Mouse (Mus musculus) B cell, adult 2 months (primary cell): ENCODE measurements around the gene Bub1b.

Experiments
- DNase-seq, 2 experiments: peaks; one replicate each; pipeline ENCODE4 v3.0.0; 2022

Gene Bub1b

DNA sequence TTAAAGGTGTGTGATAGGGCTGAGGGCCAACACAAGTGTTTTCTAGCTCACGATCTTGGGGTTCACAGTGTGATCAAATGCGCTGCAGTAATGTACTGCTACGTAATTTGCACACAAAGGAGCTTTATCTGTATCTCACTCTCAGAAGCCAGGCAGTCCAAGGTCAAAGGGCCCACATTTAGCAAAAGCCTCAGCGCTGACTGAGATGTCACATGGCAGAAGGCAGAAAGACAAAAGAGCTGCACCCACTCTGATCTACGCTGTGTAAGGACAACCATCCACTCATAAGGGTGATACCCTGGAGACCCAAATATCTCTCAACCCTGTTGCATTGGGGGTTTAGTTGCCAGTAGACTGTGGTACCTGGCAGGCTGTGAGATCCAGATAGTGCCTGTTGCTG lies 69.2 kb downstream of the Bub1b start:
- DNase-seq: no peak

DNA sequence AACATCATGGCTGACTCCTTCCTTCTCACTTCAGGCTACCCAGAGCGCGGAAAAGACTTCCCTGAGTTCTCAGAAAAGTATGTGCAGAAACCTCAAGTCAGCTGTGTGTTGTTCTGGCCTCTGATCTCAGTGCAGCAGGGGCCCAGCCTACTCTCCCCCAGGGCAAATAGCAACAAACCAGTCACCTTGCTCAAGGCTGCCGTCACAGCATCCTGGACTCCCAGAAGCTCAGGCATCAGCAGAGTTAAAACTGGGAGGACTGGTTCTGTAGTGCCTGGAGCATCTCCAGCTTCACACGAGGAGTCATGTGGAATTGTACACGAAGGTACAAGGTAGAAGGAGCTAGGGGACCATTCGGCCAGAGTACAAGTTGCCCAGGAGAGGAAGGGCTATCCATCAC lies 71.2 kb downstream of the Bub1b start:
- DNase-seq: no peak

DNA sequence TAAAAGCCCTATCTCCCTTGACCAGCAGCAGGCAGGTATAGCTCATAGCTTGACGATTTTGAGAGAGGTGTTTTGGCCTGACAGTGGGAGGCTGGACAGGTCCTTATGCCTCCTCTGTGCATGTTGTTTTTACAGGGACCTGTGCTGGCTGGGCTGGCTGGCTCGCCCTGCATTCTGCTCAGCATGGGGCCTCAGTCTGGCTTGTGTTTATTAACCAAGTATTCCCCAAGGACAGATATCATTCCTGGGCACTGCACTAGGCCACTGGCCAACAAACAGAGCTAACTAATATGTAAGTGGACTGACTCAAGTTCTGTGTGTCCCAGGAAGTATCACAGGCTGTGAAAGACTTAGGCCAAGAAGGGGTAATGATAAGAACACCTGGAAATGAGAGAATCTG lies 71.8 kb downstream of the Bub1b start:
- DNase-seq: no peak

DNA sequence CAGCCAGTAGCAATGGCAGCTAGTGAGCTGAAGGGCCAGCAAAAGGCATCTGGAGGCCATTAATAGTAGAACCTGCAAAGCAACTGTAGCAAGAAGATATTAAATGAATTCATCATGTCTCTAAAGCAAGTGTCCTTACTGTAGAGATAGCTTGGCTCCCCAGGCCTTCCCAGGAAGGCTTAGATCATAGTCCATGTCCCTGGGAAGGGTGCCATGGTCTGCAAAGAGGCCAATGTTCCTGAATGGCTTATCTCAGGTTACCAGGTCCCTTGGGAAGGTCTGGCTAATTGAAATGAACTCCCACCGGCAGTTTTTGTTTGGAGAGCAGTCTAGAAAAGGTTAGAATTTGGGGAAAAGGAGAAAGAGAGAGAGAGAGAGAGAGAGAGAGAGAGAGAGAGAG lies 73.7 kb downstream of the Bub1b start:
- no peak for DNase-seq

DNA sequence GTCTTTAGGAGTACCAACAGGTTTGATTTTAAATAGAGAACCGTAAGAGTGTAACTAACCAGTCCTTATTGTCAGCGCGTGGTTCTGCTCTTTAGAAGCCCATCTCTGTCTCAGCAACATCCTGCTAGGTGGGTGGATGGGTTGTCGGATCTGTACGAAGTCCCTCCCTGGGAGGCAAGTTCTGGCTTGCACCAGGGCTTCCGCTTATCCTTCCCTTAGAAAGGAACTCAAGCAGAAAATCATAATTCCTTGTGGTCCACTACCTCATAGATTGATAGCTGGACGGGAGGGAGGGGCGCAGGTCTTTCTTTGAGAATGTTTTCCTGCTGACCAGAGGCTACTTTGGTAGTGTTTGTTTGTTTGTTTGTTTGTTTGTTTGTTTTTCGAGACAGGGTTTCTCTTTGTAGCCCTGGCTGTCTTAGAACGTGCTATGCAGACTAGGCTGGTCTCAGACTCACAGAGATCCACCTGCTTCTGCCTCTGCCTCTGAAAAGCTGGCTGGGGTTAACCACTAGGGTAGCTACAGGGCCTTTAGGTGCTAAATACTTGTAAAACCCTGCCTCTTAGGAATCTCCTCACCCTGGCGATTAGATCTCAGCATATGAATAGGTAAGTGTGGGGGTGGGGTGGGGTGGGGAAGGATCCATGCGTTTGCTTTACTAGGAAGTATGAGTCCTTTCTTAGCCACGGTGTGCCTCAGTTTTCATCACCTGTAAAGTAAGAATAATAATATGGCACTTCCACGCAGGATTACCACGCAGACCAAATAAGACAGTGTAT lies 75.9 kb downstream of the Bub1b start:
- DNase-seq: no peak

DNA sequence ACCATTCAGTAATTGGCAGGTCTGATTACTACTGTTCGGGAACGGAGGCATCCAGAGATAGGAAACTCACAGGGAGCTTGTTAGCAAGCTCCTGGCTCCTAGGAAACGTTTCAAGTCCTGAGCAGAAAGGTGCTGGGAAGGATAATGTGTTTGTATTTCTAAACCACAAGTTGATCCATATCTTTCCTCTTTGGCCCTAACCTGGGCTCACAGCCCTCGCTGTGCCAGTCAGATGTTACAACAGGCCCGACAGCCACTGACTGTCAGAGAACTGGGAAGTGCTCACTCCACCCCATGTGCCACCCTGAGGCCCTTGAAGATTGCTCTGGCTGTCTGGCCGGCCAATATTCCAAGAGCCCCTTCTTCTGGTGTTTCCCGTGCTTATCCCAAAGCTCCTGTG lies 76.5 kb downstream of the Bub1b start:
- DNase-seq: no peak

DNA sequence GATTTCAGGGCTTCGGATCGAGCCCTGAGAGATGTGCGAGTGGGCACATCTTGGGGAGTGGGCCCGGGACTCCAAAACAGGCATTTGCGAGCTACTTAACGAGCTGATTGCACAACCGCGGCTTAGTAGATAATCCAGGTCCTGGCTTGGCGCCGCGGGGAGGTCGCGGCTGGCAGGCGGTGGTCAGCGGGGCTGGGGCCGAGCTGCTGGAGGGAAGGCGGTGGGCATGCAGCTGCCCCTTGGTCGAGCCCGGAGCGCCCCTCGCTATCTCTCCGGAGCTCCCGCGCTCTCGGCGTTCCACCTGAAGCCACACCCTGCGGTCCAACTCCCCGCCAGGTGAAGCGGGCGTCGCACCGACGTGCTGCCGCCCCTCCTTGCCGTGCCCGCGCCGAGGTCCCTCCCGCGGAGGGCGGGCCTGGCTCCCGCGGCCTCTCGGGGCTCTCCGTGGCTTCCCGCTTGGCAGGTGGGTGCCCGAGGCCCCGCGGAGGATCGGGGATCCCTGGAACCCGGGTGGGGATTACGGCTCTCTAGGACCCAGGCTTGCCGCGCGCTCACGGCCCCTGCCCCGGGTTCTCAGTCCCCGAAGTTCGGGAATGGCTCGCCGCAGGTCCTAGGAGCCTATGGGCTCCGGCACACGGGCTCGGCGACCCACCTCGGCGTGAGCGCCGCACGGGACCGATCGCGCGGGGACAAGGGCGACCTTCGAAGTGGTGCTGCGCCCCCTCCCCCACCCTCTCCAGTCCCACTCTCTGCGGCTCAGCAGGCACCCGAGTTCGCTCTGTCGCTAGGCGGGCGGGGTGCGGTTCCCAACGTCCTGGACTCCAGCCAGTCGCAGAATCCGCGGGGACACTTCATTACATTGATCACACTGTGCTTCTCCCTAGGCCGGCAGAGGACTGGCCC lies 79.1 kb downstream of the Bub1b start:
- peak in 1 of 2 experiments; percentile 45 for DNase-seq

DNA sequence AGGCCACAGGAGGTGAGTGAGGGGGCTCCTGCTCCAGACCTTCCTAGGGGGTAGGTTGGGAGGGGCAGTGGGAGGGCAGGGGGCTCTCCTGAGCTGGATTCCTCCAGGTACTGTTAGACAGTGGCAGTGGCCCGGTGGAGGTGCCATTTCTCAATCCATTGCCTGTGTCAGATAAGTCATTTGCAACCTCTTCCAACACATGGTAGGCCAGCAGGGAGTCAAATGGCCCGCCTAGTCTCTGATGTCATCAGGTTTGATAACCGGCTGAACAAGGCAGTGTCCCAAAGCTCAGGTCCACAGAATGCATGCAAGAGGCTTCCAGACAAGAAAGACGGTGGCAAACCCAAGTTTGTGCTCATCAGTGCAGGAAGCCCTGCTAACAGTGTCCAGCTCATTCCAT lies 79.8 kb downstream of the Bub1b start:
- no peak for DNase-seq

DNA sequence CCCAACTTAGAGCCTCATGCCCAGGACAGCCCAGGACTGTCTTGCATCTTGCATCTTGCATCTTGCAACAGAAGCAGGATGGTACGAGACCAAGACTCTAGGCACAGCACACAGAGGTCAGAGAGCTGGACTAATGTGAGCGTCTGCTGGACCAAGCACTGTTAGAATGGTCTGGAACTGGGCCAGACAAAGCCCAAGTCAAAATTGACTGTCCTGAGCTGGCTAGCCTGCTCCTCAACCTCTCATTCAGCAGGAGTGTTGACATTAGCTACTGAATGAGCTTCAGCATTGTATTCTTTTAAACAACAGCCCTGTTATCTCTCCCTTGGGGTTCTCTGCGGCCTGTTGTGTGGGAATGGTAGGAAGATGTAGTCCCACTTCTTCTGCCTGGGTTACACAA lies 81.6 kb downstream of the Bub1b start:
- no peak for DNase-seq

DNA sequence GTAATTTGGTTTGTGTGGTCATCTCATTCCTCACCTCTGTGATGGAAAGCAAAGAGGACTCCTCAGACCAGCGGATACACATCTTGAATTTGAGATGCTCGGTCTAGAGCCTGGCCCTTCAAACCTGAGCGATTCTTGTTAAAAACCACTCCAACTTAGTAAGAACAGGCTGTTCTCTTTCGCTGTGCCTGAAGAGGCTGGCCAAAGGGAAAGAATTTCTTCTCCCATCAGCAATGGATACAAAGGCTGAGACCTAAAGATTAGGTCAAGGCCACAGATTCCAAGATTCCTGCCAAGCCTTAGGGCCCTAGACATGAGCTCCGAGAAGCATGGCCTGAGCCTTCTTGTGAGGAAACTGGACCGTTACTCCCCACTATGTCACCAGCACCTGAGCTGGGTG lies 82.9 kb downstream of the Bub1b start:
- no peak for DNase-seq

DNA sequence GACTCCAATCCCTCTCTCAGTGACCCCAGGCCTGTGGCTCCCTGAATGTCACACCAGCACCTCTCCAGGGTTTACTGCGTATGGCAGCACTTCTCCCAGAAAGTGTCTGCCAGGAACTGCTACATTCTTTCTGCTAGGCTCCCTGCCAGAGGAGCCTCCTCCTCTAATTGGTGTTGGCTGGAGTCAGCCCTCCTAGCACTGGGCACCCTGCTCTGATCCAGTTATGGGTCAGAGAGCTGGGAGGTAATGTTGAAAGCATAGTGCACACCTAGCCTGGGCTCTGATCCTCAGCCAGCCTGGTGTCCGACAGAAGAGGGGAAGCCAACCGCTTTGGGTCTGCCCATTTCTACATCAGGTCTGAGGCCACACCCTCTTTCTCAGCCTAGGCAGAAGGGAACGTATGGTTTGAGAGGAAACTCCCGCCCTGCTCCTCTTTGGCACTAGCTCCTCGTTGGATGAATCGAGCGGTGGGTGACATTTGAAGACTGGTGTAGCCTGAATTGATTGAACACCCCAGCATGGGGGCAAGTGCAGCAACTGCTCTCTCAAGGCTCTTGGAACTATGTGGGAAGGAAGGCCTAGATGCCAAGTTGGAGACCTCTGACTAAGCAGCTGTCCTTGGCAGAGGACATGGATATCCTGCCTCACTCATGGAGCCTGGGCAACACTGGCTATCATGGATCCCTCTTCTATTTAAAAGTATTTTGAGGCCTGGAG lies 84.7 kb downstream of the Bub1b start:
- DNase-seq: no peak

DNA sequence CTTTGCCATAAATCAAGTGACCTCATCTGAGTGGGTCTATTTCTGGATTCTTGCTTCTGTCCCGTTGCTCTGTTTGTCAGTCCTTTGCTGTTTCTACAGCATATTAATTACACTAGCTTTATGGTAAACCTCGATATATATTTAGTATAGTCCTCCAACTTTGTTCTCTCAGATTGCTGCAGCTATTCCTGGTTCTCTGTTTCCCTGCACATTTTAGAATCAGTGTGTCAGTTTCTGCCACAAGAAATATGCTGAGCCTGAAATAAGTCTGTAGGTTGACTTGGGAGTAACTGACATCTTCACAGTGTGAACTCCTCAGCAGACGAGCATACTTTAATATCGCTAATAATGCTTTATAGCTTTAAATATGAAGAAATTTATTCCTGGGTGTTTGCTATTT lies 87.1 kb downstream of the Bub1b start:
- no peak for DNase-seq

DNA sequence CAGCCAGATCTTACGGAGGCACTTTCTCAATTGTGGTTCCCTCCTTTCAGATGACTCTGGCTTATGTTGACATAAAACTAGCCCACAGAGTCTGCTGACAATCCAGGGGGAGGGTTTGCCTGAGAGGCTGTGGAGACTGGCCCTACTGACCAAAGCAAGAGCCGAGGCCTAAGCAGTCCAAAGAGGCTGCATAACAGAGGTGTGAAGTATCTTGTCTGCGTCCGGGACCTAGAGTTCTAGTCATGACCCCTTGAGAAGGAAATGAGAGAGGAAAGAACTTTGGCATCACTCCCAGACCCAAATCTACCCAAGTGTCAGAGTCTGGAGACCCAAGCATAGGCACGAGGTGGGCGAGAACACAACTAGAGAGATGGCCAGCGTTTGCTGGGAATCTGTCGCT lies 88.7 kb downstream of the Bub1b start:
- DNase-seq: no peak

DNA sequence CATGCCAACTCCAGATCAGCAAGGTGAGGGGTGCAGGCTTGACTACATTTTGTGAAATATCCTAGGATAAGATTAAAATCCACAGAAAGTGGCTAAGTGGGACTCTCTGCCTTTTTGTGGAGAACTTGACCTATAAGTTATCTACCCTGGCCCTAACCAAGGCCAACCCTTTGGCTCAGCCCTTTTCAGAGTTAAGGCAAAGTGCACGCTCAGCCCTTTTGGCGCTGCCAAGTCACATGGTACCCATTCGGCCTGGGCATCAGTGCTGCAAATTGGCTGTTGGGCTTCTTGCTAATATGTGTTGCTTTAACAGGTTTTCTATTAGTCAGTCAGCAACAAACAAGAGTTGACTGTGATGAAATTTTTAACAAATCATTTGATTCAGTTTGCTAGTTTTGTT lies 89.8 kb downstream of the Bub1b start:
- no peak for DNase-seq

DNA sequence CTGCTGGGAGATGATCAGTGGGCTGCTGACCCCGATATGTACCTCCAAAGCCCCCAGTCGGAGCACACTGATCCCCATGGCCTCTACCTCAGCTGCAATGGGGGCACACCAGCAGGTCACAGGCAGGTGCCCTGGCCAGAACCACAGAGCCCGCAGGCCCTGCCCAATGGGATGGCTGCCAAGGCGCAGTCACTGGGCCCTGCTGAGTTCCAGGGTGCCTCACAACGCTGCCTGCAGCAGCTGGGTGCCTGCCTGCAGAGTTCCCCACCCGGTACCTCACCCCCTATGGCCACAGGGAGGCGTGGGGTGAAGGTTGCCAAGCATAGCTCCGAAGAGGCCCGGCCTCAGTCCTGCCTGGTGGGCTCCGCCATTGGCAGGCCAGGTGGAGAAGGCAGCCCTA lies 91.9 kb downstream of the Bub1b start:
- no peak for DNase-seq
